Mouse (Mus musculus): ENCODE results near the gene Arhgef15.

- TF ChIP-seq CTCF (IDR thresholded peaks at IDR 0.05; ENCODE audit: control insufficient read depth, insufficient read depth, low read length): peak; percentile 10; the same call in 1 of the 2 replicates
- TF ChIP-seq POLR2A (IDR thresholded peaks at IDR 0.05; ENCODE audit: borderline replicate concordance, control insufficient read depth, low read depth, low read length): peak; percentile 27; the same call in 1 of the 2 replicates
Measured at GRCm38 (mm10) chr11:68967337-68968282, 10.3 kb upstream of the Arhgef15 start, which contains the start of gene Slc25a35.

Measured in bone marrow, adult 2 months (tissue).